Mouse (Mus musculus) adrenal gland, postnatal 4 days (tissue): ENCODE data around the gene Tuba1b. TPM values are rescaled to one million over a fixed set of nuclear protein-coding genes. Genes with fewer than 3 reads are reported as not detected.
"Not testable (repeated sequence)": the region's sequence is repeated elsewhere in the genome, so short reads cannot be mapped to it uniquely, and the experiment has no call there.

Experiments
- DNase-seq, 2 experiments: peaks; one replicate each; pipeline ENCODE4 v3.0.0; 2021 to 2022; ENCODE audit warnings: low spot score in 2 of 2, mixed read lengths in 2 of 2
- total RNA-seq, 2 experiments: library from RNA; stranded (reverse); gene quantifications; 2 replicates each; pipeline ENCODE4 v1.2.3; 2021

Tuba1b gene
- total RNA-seq, 2 experiments from 2014 or later: 512 to 526 TPM

DNA sequence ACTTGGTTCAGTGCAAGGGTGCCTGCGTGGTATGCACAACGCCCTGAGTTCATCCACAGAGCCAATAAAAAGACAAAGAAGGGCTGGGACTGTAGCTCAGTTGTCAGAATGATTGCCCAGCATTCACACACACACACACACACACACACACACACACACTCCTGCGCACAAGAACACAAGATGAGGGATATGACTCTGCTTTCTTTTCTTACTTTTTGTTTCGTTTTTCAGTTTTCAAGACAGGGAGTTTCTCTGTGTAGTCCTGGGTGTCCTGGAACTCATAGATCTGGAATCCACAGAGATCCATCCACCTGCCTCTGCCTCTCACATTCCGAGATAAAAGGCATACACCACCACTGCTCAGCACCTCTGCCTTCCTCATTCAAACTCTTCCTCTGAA lies 6.8 kb downstream of the Tuba1b start:
- no peak for DNase-seq

DNA sequence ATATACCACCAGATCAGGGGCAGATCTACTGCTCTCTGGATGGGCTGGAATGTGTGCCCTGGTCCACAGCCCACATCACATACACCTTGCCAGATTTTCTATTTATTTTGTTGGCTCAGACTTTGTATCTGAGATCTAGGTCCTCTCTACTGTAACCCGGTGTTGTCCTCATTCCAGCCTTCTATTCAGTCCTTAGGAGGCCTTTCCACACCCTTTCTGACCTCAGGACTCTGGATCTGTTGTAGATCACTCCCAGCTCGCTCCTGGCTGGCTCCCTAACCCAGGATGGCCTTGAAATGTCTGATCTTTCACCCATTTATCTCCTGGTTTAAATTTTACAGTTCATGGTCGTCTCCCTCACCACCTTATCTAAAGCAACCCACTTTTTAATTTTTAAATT lies 9.7 kb downstream of the Tuba1b start:
- no peak for DNase-seq

DNA sequence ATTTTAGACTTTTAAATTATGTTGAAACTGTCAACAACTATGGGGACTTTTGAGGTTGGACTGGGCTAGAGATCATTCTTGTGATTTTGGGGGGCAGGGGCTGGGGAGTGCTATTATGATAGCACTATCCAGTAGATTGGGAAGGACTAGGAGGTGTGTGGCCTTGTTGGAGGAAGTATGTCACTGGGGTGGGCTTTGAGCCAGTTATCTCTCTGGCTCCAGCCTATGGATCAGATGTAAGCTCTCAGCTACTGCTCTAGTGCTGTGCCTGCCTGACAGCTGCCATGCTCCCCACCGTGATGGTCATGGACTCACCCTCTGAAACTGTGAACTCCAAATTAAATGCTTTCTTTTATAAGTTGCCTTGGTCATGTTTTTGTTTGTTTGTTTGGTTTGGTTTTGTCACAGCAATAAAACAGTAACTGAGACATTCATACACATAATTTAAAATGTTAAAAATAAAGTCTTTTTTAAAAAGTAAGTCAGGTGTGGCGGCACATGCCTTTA lies 11.3 kb downstream of the Tuba1b start:
- DNase-seq: no peak

DNA sequence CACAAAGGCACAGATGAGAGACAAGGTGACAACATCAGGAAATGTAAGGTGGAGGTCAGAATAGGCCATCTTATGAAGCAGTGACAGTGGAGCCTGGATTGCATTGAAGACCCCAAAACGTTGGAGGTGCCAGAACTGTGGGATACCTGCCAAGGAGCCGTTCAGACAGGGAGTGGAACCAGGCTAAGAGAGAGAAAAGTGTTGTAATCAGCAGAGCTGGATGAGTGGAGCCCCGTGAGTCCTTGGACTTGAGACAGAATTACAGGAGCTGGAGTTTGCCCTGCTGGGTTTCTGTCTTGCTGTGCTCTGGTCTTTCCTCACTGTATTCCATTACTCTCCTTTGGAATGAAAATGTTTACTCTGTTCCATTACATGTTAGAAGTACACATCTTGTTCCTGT lies 11.8 kb downstream of the Tuba1b start:
- DNase-seq: no peak

DNA sequence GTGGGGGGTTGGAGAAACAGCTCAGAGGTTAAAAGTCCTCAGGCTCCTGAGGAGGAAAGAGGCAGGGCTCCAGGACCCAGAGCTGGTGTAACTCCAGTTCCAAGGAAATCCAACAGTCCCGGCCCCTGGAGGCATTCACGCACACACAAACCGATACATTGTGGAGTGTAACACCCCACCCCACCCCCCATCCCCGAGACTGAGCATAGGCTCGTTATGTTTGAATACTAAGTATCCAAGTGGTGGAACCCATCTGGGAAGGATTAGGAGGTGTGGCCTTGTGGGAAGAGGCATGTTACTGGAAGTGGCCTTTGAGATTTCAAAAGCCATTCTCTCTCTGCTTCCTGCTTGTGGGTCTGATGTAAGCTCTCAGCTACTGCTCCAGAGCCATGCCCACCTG lies 12.9 kb downstream of the Tuba1b start:
- DNase-seq: no peak

- DNase-seq: not testable (repeated sequence)
Measured at GRCm38 (mm10) chr15:98918499-98918895, 15.9 kb downstream of the Tuba1b start.

DNA sequence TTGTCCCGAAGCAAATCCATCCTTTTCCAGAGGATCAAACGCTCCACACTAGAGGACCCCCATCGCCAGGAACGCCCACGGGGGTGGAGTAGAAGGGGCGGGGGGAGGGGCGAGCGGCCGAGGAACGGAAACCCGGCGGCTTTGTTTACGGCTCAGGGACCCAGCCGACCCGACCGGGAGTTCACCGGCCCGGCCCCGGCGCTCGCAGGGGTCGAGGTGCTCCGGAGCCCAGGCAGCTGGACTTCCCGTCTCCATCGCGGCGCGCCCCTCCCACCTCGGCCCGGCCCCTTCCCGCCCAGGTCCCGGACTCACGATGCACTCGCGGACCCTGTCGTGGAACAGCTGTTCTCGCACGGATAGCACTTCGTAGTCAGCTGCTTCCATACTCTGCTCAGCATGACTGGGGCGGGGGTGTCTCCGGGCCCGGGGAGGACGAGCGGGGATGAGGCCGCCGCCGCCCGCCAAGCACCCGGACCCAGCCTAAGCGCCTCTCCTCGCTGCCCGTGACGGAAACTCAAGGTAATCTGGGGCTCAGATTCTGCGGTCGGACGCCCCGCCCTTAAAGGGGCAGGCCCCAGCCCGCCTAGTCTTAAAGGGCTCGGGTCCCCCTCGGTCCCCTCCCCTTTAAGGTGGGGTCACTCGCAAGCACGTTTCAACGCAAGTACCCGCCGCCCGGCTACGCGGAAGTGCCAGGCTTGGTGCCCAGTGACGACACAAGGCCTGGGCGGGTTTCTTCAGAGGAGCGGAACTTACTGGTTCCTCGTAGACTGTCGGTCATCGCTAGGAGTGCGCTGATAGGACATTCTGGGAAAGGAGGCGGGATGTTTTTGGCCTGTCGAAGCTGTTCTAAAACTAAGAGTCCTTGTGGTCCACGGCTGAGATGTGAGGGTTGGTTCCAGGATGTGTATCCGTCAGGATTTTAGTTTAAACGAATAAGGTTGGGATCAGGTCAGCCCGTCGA lies 16.5 kb downstream of the Tuba1b start, which contains the start of gene Lmbr1l:
Gene Lmbr1l (minus strand): TSS at position 694 of the 961 bp plus-strand sequence.
- DNase-seq: peak; percentile 81 to 97

GRCm38 (mm10) chr15:98917091-98917490 lies 17.3 kb downstream of the Tuba1b start:
- no peak for DNase-seq

GRCm38 (mm10) chr15:98916016-98916415 lies 18.3 kb downstream of the Tuba1b start:
- no peak for DNase-seq

GRCm38 (mm10) chr15:98914903-98915302 lies 19.5 kb downstream of the Tuba1b start:
- DNase-seq: no peak

DNA sequence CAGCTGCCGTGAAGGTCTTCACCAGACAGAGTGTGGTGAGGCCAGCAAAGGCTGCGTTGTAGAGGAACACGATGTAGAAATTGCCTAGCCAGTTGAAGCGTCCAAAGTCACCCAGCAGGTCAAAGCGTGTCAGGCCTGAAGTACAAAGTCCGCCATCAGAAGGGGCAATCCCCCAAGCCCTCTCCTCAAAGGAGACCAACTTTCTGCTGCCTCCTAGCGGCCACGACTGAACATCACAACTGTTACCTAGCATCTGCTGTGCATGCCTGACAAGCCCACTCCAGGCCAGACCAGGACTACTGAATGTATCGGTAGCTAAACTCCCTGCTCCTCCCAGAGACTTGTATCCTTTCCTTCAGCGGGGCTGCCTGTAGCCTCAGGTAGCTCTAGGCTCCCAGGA lies 29.7 kb downstream of the Tuba1b start:
- no peak for DNase-seq

DNA sequence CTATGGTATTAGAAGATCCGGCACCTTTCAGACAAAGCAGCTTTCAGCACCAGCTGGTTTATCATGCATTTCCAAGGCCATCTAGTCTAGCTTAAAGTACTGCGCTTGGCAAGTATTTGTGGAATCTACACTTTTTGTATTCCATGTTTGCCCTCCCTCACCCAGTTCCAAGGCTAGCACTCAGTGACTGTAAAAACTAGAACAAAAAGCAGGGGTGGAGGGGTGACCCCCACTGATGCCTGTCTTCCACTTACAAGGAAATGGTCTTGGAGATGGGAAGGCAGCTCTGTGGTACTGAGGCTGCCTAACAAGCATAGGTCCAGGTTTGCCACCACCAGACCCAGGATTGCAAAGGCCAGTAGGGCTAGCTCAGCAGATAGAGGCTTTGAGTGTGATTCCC lies 31.8 kb downstream of the Tuba1b start:
- no peak for DNase-seq

- no peak for DNase-seq
Measured at GRCm38 (mm10) chr15:98901530-98901929, 32.8 kb downstream of the Tuba1b start.

DNA sequence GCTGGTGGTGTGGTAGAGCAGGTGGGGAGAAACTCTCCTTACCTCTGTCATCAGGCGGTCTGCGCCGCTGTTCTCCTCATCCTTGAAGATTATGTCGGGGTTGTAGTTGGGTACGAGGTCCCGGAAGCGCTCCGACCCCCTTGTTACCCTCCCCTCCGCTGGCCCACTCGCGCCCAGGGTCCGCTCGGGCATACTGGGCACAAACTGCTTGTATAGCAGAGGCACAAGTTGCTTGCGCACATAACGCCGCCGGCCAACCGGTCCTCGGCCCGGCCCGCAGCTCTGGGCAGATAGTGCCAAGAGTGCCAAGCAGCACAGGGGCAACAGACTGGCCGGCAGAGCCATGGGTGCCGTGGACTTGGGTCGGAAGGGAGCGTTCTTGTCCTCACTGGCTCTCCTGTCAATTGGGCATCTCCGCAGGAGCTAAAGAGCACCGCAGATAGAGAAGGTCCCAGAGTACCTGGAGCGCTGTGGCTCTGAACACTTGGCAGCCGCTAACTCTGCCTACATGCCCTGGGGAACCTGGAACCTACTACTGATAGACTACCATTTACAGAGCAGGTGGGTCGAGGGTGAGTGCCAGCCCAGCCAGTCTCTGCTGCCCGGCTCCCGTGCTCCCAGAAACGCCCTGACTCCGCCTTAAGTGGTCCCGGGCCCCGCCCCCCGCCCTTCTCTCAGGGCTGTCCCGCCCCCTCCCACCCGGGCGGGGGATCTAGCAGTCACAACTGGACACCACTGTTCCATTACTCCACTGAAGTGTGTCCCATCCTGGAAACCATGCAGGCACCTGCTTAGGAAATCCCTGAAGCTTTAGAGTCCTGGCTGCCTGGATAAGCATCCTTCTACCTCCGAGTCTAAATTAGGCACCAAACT lies 36.2 kb downstream of the Tuba1b start, which contains the start of gene Dhh:
Gene Dhh (minus strand): TSS at position 613 of the 873 bp plus-strand sequence.
- no peak for DNase-seq

- DNase-seq: no peak
Measured at GRCm38 (mm10) chr15:98897495-98897894, 36.9 kb downstream of the Tuba1b start.

DNA sequence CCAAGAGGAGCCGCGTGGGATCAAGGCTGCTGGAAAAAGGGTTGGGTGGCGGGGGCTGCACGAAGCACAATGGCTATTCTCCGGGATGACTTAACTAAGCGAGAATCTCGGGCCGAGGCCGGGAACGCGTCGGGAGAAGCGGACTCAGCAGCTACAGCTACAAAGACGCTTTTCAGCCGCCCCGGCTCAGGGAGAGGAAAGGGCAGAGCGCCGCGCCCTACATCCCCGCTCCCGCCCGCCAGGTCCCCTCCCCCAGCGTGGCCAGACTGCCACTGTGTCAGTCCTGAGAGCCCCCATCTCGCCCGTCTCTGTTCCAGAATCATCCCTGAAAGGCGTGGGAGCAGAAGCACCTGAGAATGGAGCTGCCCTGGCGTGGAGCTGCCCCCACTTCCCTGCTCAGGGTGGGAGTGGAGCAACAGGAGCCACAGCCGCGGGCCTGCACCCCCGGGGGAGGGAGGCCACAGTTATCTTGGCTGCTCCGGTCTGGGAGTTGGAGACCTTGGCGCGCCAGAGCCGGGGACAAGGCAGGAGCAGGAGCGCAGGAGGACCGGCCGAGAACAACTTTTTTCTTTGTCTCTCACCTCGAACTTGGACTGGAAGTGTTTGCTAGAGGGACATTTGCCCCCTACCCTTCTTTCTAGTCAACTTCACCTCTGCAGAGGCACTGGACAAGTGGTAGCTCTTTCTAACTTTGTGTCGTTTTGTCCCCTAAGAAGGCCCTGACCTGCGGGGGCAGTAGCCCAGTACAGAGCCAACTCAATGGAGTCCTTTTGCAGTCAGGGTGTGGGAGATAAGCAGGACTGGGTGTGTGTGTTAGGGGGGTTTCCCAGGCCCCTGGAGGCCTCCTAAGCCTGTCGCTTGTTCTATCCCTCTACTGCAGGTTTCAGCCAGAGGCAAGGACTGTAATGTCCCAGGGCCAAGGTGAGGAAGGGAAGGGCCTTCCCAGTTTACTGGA lies 38.5 kb downstream of the Tuba1b start:
- no peak for DNase-seq

DNA sequence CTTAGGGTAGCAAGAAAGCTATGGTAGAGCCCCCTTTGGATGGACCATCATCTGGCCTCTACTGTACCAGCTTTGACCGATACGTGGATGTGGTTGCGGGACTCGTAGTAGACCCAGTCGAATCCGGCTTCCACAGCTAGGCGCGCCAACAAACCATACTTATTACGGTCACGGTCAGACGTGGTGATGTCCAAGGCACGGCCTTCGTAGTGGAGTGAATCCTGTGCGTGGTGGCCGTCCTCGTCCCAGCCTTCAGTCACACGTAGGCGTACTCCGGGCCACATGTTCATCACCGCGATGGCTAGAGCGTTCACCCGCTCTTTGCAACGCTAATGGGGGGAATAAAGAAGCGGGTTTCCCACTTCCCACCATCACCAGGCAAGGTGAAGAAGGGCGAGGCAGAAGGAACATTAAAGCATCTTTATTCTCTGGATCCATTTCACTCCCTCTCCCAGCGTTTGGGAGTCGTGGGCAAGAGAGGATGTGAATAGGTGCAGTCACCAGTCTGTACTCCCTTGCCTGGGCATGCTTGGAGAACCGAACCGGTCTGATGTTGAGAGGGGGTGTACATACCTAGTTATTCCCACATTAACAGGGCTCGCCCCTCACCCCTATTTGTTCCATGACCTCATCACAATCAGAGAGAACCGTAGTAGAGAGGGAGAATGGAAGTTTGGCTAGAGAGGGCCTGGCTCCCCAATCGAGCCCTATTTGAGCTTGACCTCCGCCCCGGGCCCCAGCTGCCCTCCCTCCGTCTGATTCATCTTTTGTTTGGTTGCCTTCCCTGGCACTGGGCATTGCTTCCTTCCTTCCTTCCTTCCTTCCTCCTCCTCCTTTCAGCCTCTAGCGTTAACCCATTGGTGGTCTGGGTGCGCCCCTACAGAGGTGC lies 39.4 kb downstream of the Tuba1b start:
- no peak for DNase-seq

DNA sequence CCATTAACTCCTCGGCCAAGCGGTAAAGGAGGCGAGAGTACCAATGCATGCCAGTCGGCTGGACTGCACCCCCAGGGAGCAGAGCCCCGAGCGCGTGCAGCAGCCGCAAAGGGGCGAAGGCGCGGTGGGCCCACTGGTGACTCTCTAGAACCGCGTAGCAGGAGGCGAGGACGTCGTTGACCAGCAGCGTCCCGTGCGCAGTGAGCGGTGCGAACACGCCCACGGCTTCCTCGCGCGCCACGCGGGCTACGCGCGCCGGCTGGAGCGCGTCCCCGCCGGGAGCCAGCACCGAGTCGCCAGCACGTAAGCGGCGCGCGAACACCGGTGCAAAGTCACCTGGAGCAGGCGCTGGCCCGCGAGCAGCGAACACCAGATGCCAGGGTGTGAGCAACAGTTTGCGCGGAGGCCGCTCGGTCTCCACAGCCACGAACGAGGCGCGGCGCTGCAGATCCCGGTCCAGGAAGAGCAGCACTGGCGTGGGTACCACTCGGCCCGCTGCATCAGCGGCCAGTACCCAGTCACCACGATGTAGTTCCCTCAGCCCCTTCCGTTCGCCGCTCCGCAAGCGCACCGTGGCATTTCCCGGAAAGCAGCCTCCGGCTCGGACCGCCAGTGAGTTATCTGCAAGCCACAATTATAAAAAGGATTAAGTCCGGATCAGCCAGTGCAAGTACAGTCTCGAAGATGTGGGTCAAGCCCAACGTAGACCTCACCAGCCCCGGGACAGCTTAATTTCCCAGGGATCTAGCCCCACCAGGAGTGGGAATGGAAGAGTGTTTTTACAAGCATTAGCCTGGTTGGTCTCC lies 40.2 kb downstream of the Tuba1b start, which contains the start of gene Rhebl1:
Gene Rhebl1 (minus strand): TSS at position 601 of the 806 bp plus-strand sequence.
- DNase-seq: no peak
